Mouse (Mus musculus) embryonic facial prominence, embryonic 15.5 days (tissue): Measurements from ENCODE around the gene Hipk2. TPM values are rescaled to one million over a fixed set of nuclear protein-coding genes. Genes with fewer than 3 reads are reported as not detected.

Experiments used
- ATAC-seq: fragments of 200-750 bp; cut with Nextera tagmentation; 2 replicates; pipeline ENCODE4 v1.8.0; 2017; ENCODE audit warnings: low read depth, moderate TSS enrichment; ENCODE audit not compliant: insufficient number of reproducible peaks, low FRiP score, low TSS enrichment
- H3K27ac ChIP-seq: fragments of 300-500 bp; sonication (generic); replicated peaks from 2 replicates; pipeline ENCODE4 v1.5.1; 2015; ENCODE audit warnings: mild to moderate bottlenecking, inconsistent platforms
- H3K27me3 ChIP-seq: fragments of 300-500 bp; sonication (generic); 2 replicates; pipeline ENCODE4 v1.6.1; 2015; ENCODE audit warnings: inconsistent platforms
- H3K36me3 ChIP-seq: fragments of 300-500 bp; sonication (generic); 2 replicates; pipeline ENCODE4 v1.6.1; 2015; ENCODE audit warnings: mild to moderate bottlenecking, inconsistent platforms
- H3K4me1 ChIP-seq: fragments of 300-500 bp; sonication (generic); 2 replicates; pipeline ENCODE4 v1.6.1; 2015; ENCODE audit warnings: inconsistent platforms
- H3K4me2 ChIP-seq: fragments of 300-500 bp; sonication (generic); replicated peaks from 2 replicates; pipeline ENCODE4 v1.6.1; 2015; ENCODE audit warnings: mild to moderate bottlenecking, inconsistent platforms
- H3K4me3 ChIP-seq: fragments of 300-500 bp; sonication (generic); replicated peaks from 2 replicates; pipeline ENCODE4 v1.5.1; 2015; ENCODE audit warnings: mild to moderate bottlenecking, inconsistent platforms
- H3K9ac ChIP-seq: fragments of 300-500 bp; sonication (generic); 2 replicates; pipeline ENCODE4 v1.6.1; 2015; ENCODE audit warnings: inconsistent platforms
- H3K9me3 ChIP-seq: fragments of 300-500 bp; sonication (generic); replicated peaks from 2 replicates; pipeline ENCODE4 v1.6.1; 2016; ENCODE audit warnings: inconsistent platforms
- WGBS: fragments of 180-500 bp; shearing (Covaris S2); methylation state at CpG from one replicate; pipeline ENCODE4 v1.1.7; 2015; 5-methylcytosine and 5-hydroxymethylcytosine counted together
- polyA plus RNA-seq: library from polyadenylated mRNA; unstranded; fragments of >200 nt; fragmentation: Nextera tagmentation; extraction: Ambion mirVana; gene quantifications from 2 replicates; pipeline ENCODE4 v1.2.1, GENCODE M21; 2015

Gene Hipk2
- polyA plus RNA-seq, 1 experiment from 2014 or later: 13.5 TPM

- peaks cover 32% of the 10 kb centered on the region for H3K4me1 ChIP-seq
- no peak overlapping the region for H3K27ac ChIP-seq
- no peaks in the 10 kb centered on the region for H3K27me3 ChIP-seq
- H3K4me2 ChIP-seq: no peak overlapping the region
- no peak for ATAC-seq
- H3K9me3 ChIP-seq: no peaks in the 10 kb centered on the region
- no peaks in the 10 kb centered on the region for H3K36me3 ChIP-seq
- WGBS: 58% methylated on average over 5 of the region's 5 CpGs
- H3K4me3 ChIP-seq: no peak overlapping the region
- H3K9ac ChIP-seq: no peak overlapping the region
Measured at GRCm38 (mm10) chr6:38845876-38846275, 30.1 kb downstream of the Hipk2 start.

DNA sequence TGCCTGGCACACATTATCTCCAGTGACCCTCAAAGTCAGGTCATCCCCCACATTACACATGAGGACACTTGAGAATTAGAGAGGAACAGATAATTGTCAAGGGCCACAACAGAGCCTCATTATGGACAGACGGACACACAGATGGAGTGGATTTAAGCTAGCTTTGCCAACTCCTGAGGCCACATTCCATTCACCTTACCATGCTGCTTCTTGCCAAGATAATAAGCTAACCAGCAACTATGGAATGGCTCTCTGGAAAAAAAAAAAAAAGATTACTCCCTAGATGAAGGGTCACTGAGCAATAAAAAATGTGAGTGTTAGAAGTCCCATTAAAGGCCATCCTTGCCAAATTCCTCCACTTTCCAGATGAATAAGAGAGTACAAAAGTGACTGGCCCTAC, 30.8 kb downstream of the Hipk2 start:
- WGBS: 42% methylated on average over 1 of the region's 1 CpGs
- no peak overlapping the region for H3K4me3 ChIP-seq
- no peak overlapping the region for H3K9ac ChIP-seq
- no peak overlapping the region for H3K27ac ChIP-seq
- ATAC-seq: no peak
- peaks cover 36% of the 10 kb centered on the region for H3K4me1 ChIP-seq
- no peaks in the 10 kb centered on the region for H3K9me3 ChIP-seq
- H3K4me2 ChIP-seq: no peak overlapping the region
- H3K36me3 ChIP-seq: no peaks in the 10 kb centered on the region
- no peaks in the 10 kb centered on the region for H3K27me3 ChIP-seq

GRCm38 (mm10) chr6:38841551-38841950, 34.4 kb downstream of the Hipk2 start:
- 81% methylated on average over 3 of the region's 3 CpGs for WGBS
- H3K4me3 ChIP-seq: no peak overlapping the region
- peaks cover 19% of the 10 kb centered on the region for H3K4me1 ChIP-seq
- no peaks in the 10 kb centered on the region for H3K27me3 ChIP-seq
- H3K27ac ChIP-seq: no peak overlapping the region
- H3K9me3 ChIP-seq: no peaks in the 10 kb centered on the region
- no peaks in the 10 kb centered on the region for H3K36me3 ChIP-seq
- no peak overlapping the region for H3K4me2 ChIP-seq
- no peak overlapping the region for H3K9ac ChIP-seq
- ATAC-seq: no peak

GRCm38 (mm10) chr6:38840780-38841179, 35.2 kb downstream of the Hipk2 start:
- Histone ChIP-seq H3K36me3 (no peaks in the 10 kb centered on the region), H3K27ac (no peak overlapping the region), H3K4me1 (peaks cover 12% of the 10 kb centered on the region), H3K9ac (no peak overlapping the region), H3K27me3 (no peaks in the 10 kb centered on the region), H3K4me2 (no peak overlapping the region), H3K4me3 (no peak overlapping the region), H3K9me3 (no peaks in the 10 kb centered on the region)
- 64% methylated on average over 1 of the region's 1 CpGs for WGBS
- ATAC-seq: no peak

- Histone ChIP-seq H3K4me2 (no peak overlapping the region), H3K4me1 (peaks cover 12% of the 10 kb centered on the region), H3K4me3 (no peak overlapping the region), H3K9ac (no peak overlapping the region), H3K9me3 (no peaks in the 10 kb centered on the region), H3K36me3 (no peaks in the 10 kb centered on the region), H3K27me3 (no peaks in the 10 kb centered on the region), H3K27ac (no peak overlapping the region)
- WGBS: 61% methylated on average over 2 of the region's 2 CpGs
- no peak for ATAC-seq
Measured at GRCm38 (mm10) chr6:38840380-38840779, 35.6 kb downstream of the Hipk2 start.

- Histone ChIP-seq H3K9me3 (no peaks in the 10 kb centered on the region), H3K36me3 (no peaks in the 10 kb centered on the region)
- 43% methylated on average over 4 of the region's 4 CpGs for WGBS
Measured at GRCm38 (mm10) chr6:38839891-38840290, 36.1 kb downstream of the Hipk2 start.

DNA sequence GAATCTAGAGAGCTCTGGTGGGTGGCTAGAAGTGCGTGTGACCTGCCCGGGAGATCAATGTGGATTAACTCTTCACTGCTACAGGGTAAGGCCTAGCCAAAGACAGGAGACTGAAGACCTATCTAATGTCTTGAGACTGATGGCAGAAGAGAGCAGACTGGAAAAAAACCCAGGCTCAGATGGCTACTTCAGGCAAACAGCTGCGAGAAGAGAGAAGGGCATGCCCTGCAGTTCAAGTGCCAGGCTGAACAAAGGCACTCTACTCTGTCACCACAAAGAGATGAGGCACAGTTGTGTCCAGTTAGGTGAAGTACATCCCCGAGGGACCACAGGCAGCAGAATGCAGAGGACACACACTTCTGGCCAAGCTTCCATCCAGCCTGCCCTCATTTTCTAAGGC, 37.9 kb downstream of the Hipk2 start:
- H3K27me3 ChIP-seq: no peaks in the 10 kb centered on the region
- H3K27ac ChIP-seq: no peak overlapping the region
- no peaks in the 10 kb centered on the region for H3K9me3 ChIP-seq
- no peak for ATAC-seq
- no peak overlapping the region for H3K4me3 ChIP-seq
- H3K4me1 ChIP-seq: peaks cover 12% of the 10 kb centered on the region
- H3K4me2 ChIP-seq: no peak overlapping the region
- H3K36me3 ChIP-seq: no peaks in the 10 kb centered on the region
- no peak overlapping the region for H3K9ac ChIP-seq
- 70% methylated on average over 4 of the region's 4 CpGs for WGBS

More at GRCm38 (mm10) chr6:38839891-38840290, 36.1 kb downstream of the Hipk2 start:
- no peaks in the 10 kb centered on the region for H3K27me3 ChIP-seq
- no peak overlapping the region for H3K27ac ChIP-seq
- no peak overlapping the region for H3K4me2 ChIP-seq
- peaks cover 12% of the 10 kb centered on the region for H3K4me1 ChIP-seq
- no peak overlapping the region for H3K4me3 ChIP-seq
- ATAC-seq: no peak
- H3K9ac ChIP-seq: no peak overlapping the region

GRCm38 (mm10) chr6:38835217-38835616, 40.7 kb downstream of the Hipk2 start:
- Histone ChIP-seq H3K27me3 (no peaks in the 10 kb centered on the region), H3K4me1 (peaks cover 9% of the 10 kb centered on the region), H3K27ac (no peak overlapping the region), H3K9me3 (no peaks in the 10 kb centered on the region), H3K36me3 (no peaks in the 10 kb centered on the region), H3K9ac (no peak overlapping the region), H3K4me3 (no peak overlapping the region), H3K4me2 (no peak overlapping the region)
- ATAC-seq: no peak
- 83% methylated on average over 1 of the region's 1 CpGs for WGBS

DNA sequence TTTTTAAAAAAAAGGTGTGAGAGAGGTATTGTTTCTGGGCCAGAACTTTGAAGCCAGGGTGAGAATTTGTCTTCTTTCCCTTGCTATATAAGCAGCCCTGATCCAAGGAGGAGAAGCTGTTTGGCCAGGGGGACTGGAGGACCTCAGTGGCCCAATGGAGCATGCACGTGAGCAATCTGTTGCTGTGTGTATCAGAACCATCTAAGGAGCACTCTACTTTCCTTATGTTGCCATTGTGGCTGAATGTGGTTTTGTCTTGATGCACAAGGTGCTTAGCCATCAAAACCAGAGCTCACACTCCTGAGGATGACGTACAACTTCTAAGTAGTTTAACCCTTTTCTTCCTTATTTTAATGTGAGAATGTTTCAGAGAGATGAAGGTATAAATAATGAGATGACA, 41.2 kb downstream of the Hipk2 start:
- WGBS: 84% methylated on average over 2 of the region's 2 CpGs
- H3K4me3 ChIP-seq: no peak overlapping the region
- no peaks in the 10 kb centered on the region for H3K9me3 ChIP-seq
- peaks cover 8% of the 10 kb centered on the region; the same call in 1 of the 2 replicates for H3K4me1 ChIP-seq
- H3K9ac ChIP-seq: no peak overlapping the region
- H3K27ac ChIP-seq: no peak overlapping the region
- H3K36me3 ChIP-seq: no peaks in the 10 kb centered on the region
- no peak overlapping the region for H3K4me2 ChIP-seq
- no peaks in the 10 kb centered on the region for H3K27me3 ChIP-seq
- ATAC-seq: no peak

DNA sequence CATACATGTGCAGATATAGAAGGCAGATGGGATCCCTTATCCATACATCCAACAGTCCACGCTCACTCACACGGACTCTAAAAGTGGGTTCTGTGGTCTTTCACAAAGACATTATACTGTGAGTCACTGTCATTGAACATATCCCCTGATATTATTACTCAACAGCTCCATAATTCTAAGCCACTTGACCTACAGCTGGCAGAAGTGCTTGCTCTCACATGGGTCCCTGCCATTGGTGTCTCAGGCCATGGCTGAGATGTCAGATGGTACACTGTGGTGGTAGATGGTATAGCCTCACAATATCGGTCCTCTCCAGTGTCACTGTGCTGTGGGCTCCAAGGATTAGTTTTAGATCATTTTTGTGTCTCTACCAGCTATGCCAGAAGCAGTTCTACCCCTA, 42.2 kb downstream of the Hipk2 start:
- Histone ChIP-seq H3K9me3 (no peaks in the 10 kb centered on the region), H3K27me3 (no peaks in the 10 kb centered on the region), H3K4me1 (peaks cover 10% of the 10 kb centered on the region), H3K9ac (no peak overlapping the region), H3K27ac (no peak overlapping the region), H3K4me2 (no peak overlapping the region), H3K4me3 (no peak overlapping the region), H3K36me3 (no peaks in the 10 kb centered on the region)
- ATAC-seq: no peak
- 93% methylated on average over 3 of the region's 3 CpGs for WGBS

GRCm38 (mm10) chr6:38829452-38829851, 46.5 kb downstream of the Hipk2 start:
- 37% methylated on average over 3 of the region's 3 CpGs for whole genome bisulfite sequencing

DNA sequence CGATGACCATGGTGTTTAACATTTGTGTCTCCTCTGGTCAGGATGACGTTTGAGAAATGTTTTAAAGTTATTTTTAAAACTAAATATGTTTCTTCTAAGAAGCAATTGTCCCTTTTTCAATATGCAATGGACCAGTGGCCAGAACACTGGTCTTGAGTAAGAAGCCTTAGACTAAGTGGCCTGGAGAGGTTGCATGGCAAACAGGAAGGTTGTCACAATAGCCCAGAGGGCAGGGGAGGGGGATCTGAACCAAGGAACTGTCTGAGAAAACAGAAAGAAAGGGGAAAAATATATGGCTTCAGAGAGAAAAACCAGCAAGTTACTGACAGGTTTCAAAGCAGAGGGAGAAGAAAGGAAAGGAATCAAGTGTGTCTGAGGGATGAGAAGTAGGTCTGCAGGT, 47.8 kb downstream of the Hipk2 start:
- Histone ChIP-seq H3K4me1 (peaks cover 10% of the 10 kb centered on the region), H3K9me3 (no peaks in the 10 kb centered on the region), H3K27ac (no peak overlapping the region), H3K9ac (no peak overlapping the region), H3K4me3 (no peak overlapping the region), H3K27me3 (no peaks in the 10 kb centered on the region), H3K36me3 (no peaks in the 10 kb centered on the region), H3K4me2 (no peak overlapping the region)
- WGBS: 76% methylated on average over 2 of the region's 2 CpGs
- no peak for ATAC-seq

More at GRCm38 (mm10) chr6:38829452-38829851, 46.5 kb downstream of the Hipk2 start:
- Histone ChIP-seq H3K9ac (no peak overlapping the region), H3K4me2 (no peak overlapping the region), H3K9me3 (no peaks in the 10 kb centered on the region), H3K36me3 (no peaks in the 10 kb centered on the region), H3K4me3 (no peak overlapping the region), H3K27me3 (no peaks in the 10 kb centered on the region), H3K27ac (no peak overlapping the region), H3K4me1 (peaks cover 10% of the 10 kb centered on the region)
- no peak for ATAC-seq
